Mouse (Mus musculus) megakaryocyte, embryonic 14.5 days (primary cell): ENCODE results near the gene Coq4. TPM values are rescaled to one million over a fixed set of nuclear protein-coding genes. Genes with fewer than 3 reads are reported as not detected.
A peak's percentile ranks its signal among the peaks of the same experiment; 100 is the strongest.

Experiments used
- H3K27me3 ChIP-seq: replicated peaks from 2 replicates; pipeline ENCODE3; 2012; ENCODE audit warnings: inconsistent platforms
- H3K36me3 ChIP-seq: replicated peaks from 2 replicates; pipeline ENCODE3; 2012; ENCODE audit warnings: low read length, inconsistent platforms, mixed read lengths
- H3K4me1 ChIP-seq: 2 replicates; pipeline ENCODE4 v1.6.1; 2012; ENCODE audit warnings: inconsistent platforms
- H3K4me3 ChIP-seq: replicated peaks from 2 replicates; pipeline ENCODE3; 2012; ENCODE audit warnings: moderate library complexity, mild to moderate bottlenecking, inconsistent platforms
- H3K9me3 ChIP-seq: 2 replicates; pipeline ENCODE4 v1.6.1; 2012; ENCODE audit warnings: inconsistent platforms
- FLI1 ChIP-seq: IDR thresholded peaks from 2 replicates; pipeline ENCODE4 v1.6.1; 2012; ENCODE audit warnings: low read length, inconsistent platforms, mixed read lengths
- GATA1 ChIP-seq: IDR thresholded peaks from 3 replicates; pipeline ENCODE4 v1.6.1; 2012; ENCODE audit warnings: mixed read lengths, low read length, inconsistent platforms, borderline replicate concordance
- polyA plus RNA-seq: library from polyadenylated mRNA; stranded (reverse); fragments of >175 nt; gene quantifications from 2 replicates; pipeline ENCODE4 v1.2.3, GENCODE M21; 2012; ENCODE audit warnings: low replicate concordance; ENCODE audit not compliant: insufficient read depth

Gene Coq4
- polyA plus RNA-seq = 103 and 212 TPM in 2 replicates

DNA sequence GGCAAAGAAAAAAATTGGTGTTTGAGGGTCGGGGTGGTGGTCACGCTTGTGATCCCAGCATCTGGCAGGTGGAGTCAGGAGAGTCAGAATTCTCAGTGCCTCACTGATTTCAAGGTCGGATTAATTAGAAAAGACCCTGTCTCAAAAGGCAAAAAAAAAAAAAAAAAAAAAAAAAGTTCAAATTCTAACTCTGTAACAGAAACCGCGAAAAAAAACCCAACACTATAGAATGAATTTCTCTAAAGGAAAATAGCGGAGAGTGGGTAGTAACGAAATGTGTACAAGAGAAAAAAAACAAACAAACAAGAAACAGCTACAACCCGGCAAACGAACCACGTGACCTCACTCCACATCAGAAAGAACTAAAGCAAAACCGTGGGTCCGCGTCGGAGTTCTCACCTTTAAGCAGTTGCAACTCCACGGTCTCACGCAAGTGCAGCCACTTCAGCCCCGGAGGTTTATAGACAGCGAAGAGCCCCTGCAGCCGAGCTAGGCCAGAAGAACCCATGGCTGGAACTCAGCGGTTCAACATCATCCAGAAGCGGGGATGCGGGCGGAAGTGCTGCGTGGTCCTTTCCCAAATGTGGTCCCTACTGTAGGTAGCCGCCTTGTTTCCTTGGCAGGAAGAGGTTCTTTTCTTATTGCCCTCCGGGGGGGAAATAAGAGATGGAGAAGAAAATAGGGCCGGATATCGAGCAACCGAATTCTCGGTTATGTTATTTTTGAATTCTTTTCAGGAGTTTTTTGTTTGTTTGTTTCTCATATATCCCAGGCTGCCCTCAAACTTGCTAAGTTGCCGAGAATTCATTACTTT is at the start of gene Coq4:
TSS of gene Coq4 (plus strand) at position 390 of the 814 bp plus-strand sequence.
- H3K27me3 ChIP-seq = no peaks in the 10 kb centered on the region
- H3K4me3 ChIP-seq = peak within 1 kb of the TSS; percentile 93
- H3K4me1 ChIP-seq = peaks cover 34% of the 10 kb centered on the region
- H3K36me3 ChIP-seq = peaks cover 65% of the 10 kb centered on the region
- TF ChIP-seq FLI1 (no peak), GATA1 (no peak)
- H3K9me3 ChIP-seq = no peaks in the 10 kb centered on the region

DNA sequence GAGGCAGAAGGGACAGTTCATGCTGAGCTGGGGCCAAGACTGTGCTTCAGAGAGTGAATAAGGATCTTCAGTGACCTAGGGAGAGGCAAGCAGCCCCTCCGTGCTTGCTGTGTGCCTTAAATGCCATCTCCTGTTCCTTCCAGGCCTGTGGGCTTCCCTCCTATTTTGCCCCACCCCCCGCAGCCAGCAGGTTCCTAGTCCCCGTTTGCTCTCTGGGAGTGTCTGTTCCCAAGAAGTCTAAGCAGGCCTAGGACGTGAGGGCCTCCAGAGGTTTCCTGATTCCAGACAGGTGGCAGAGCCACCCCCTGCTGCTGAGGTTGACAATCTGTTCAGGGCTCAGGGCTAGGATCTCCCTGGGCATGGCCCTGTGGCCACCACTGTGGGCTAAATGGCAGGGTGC is 48.5 kb upstream of the Coq4 start:
- Histone ChIP-seq H3K4me3 (no peak overlapping the region), H3K36me3 (peaks cover 67% of the 10 kb centered on the region), H3K9me3 (no peaks in the 10 kb centered on the region), H3K4me1 (peaks cover 11% of the 10 kb centered on the region; the same call in 1 of the 2 replicates), H3K27me3 (peaks cover 7% of the 10 kb centered on the region)
- no peak for TF ChIP-seq GATA1
- no peak for TF ChIP-seq FLI1

GRCm38 (mm10) chr2:29739368-29739767 is 47.9 kb upstream of the Coq4 start:
- H3K9me3 ChIP-seq = no peaks in the 10 kb centered on the region
- H3K4me3 ChIP-seq = no peak overlapping the region
- peaks cover 61% of the 10 kb centered on the region for H3K36me3 ChIP-seq
- peaks cover 11% of the 10 kb centered on the region for H3K27me3 ChIP-seq
- H3K4me1 ChIP-seq = peaks cover 11% of the 10 kb centered on the region; the same call in 1 of the 2 replicates
- TF ChIP-seq FLI1 = no peak

DNA sequence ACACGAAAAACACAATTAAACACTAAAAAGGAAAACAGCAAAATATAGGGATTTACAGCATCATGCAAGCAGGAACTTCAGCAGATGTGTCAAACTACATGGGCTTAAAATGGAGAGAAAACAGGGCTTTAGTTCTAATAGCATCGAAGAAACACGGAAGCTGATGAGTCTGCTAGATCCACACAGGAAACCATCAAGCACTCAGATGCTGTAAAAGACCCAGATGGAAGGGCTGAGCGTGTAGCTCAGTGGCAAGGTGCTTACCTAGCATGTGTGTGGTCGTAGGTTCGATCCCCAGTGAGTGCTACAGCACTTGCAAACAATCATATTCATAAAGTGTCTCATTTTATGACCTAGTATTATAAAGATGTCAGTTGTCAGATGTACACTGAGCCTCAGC is 46.1 kb upstream of the Coq4 start:
- no peak overlapping the region for H3K4me3 ChIP-seq
- TF ChIP-seq FLI1 (no peak), GATA1 (no peak)

DNA sequence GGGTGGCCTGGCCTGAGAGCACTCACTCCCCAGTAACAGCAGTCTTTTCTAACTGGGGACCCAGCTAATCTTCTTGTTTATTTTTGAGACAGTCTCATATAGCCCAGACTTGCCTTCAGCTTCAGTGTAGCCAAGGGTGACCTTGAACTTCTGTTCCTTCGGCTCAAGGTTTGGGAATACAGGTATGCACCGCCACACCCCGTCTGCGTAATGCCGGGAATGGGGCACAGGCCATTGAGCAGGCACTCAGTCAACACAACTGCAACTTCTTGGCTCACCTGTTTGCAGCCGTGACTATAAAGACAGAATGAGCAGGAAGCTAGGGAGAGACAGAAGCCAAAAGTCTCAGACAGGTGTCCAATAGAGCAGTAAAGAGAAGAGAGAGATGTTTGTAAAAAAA is 43.0 kb upstream of the Coq4 start:
- Histone ChIP-seq H3K9me3 (no peaks in the 10 kb centered on the region), H3K36me3 (peaks cover 13% of the 10 kb centered on the region), H3K27me3 (peaks cover 56% of the 10 kb centered on the region), H3K4me3 (no peak overlapping the region), H3K4me1 (peaks cover 12% of the 10 kb centered on the region)
- TF ChIP-seq GATA1 = no peak
- TF ChIP-seq FLI1 = no peak

More for the DNA sequence above, 46.1 kb upstream of the Coq4 start:
- peaks cover 44% of the 10 kb centered on the region for H3K36me3 ChIP-seq
- H3K4me1 ChIP-seq = peaks cover 11% of the 10 kb centered on the region; the same call in 1 of the 2 replicates
- H3K27me3 ChIP-seq = peaks cover 29% of the 10 kb centered on the region
- H3K9me3 ChIP-seq = no peaks in the 10 kb centered on the region

- H3K9me3 ChIP-seq = peaks cover 12% of the 10 kb centered on the region
- peaks cover 23% of the 10 kb centered on the region for H3K4me1 ChIP-seq
- TF ChIP-seq FLI1 (no peak), GATA1 (no peak)
- peak overlapping the region; percentile 83 for H3K4me3 ChIP-seq
- H3K36me3 ChIP-seq = no peaks in the 10 kb centered on the region
- peaks cover 79% of the 10 kb centered on the region for H3K27me3 ChIP-seq
Observed at GRCm38 (mm10) chr2:29747188-29747782, 40.0 kb upstream of the Coq4 start.

GRCm38 (mm10) chr2:29747852-29748251 is 39.4 kb upstream of the Coq4 start:
- Histone ChIP-seq H3K4me1 (peaks cover 23% of the 10 kb centered on the region), H3K4me3 (no peak overlapping the region), H3K27me3 (peaks cover 84% of the 10 kb centered on the region), H3K9me3 (peaks cover 17% of the 10 kb centered on the region), H3K36me3 (no peaks in the 10 kb centered on the region)
- no peak for TF ChIP-seq FLI1

- no peak overlapping the region for H3K4me3 ChIP-seq
- peaks cover 85% of the 10 kb centered on the region for H3K27me3 ChIP-seq
- peaks cover 20% of the 10 kb centered on the region for H3K9me3 ChIP-seq
- H3K4me1 ChIP-seq = peaks cover 23% of the 10 kb centered on the region
- no peak for TF ChIP-seq FLI1
- no peak for TF ChIP-seq GATA1
- no peaks in the 10 kb centered on the region for H3K36me3 ChIP-seq
Observed at GRCm38 (mm10) chr2:29748499-29748898, 38.8 kb upstream of the Coq4 start.

- Histone ChIP-seq H3K4me1 (peaks cover 23% of the 10 kb centered on the region), H3K27me3 (peaks cover 64% of the 10 kb centered on the region), H3K4me3 (peak within 1 kb of the TSS; percentile 20), H3K9me3 (peaks cover 21% of the 10 kb centered on the region), H3K36me3 (no peaks in the 10 kb centered on the region)
- TF ChIP-seq FLI1 (no peak), GATA1 (no peak)
Observed at GRCm38 (mm10) chr2:29751497-29751896, 35.8 kb upstream of the Coq4 start, which contains the start of gene Gm13420. Gene Gm13420, minus strand, starts transcription at chr2:29751685.

GRCm38 (mm10) chr2:29752397-29752796 is 34.9 kb upstream of the Coq4 start:
- Histone ChIP-seq H3K4me3 (no peak overlapping the region), H3K27me3 (peaks cover 57% of the 10 kb centered on the region), H3K9me3 (peaks cover 23% of the 10 kb centered on the region), H3K36me3 (no peaks in the 10 kb centered on the region), H3K4me1 (peaks cover 17% of the 10 kb centered on the region)
- TF ChIP-seq FLI1 (no peak), GATA1 (no peak)
